Mouse (Mus musculus) spleen, adult 2 months (tissue): ENCODE results near the gene Fgfr2.

Experiments
- CTCF ChIP-seq: fragments of 200-500 bp; IDR thresholded peaks from 2 replicates; pipeline ENCODE4 v1.5.1; 2011; ENCODE audit warnings: mild to moderate bottlenecking, inconsistent platforms; ENCODE audit not compliant: insufficient read depth, insufficient read length, insufficient replicate concordance; ENCODE audit errors: extremely low read depth
- POLR2A ChIP-seq: fragments of 200-500 bp; IDR thresholded peaks from 2 replicates; pipeline ENCODE4 v1.6.1; 2011; ENCODE audit warnings: low read depth, low read length, inconsistent platforms

DNA sequence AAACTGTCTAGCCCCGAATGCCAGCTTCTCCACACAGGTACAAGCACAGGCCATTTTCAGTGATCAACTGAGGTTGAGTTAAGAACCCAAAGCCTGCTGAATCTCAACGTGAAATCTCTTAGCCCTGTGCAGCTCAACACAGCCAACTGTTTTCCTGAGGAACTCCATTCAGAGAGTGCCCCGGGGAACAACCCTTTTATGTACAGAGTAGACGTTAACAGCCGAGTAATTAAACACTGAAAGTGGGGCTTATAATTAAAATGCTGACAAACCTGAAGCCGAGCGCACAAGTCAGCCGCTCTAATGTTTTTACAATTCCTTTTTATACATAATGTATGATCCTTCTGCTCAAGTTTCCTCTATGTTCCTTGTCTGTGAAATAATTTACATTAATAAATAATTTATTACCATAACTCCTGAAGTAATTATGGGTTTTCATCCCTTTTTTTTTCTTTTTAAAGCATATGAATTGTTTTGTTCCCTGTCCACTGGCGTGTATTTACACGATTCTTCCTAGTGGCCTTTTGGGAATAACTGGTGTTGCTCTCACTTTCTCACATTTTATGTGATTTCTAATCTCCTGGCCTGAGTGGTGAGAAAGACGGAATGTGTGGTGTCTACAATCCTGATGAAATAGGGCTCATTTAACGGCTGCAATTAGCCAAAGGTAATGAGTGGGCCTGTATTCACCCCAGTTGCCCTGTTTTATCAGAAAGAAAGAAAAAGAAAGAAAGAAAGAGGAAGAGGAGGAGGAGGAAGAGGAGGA lies 355.7 kb downstream of the Fgfr2 start:
- TF ChIP-seq POLR2A = no peak
- TF ChIP-seq CTCF = no peak
